8 mouse cellular contexts compared by ENCODE assay signal in genomic region chr6:140547203-140547944, GRCm38 (mm10).
A peak's percentile ranks its signal among the peaks of the same experiment; 100 is the strongest.
DNase-seq lines count a peak whose midpoint lies in the region; ATAC-seq lines count a peak whose summit lies in the region.

No protein-coding gene starts in this region.

- H3K4me2 ChIP-seq in heart, embryonic 13.5 days, result peak overlapping the region; percentile 60
- no peak overlapping the region for H3K4me2 ChIP-seq in embryonic facial prominence, embryonic 14.5 days (ENCODE audit: low read depth, low read length)
- no peak overlapping the region for H3K4me2 ChIP-seq in midbrain, embryonic 12.5 days (replicated peaks)

- WGBS in heart, embryonic 13.5 days, result 46% methylated on average over 11 of the region's 11 CpGs
- WGBS in embryonic facial prominence, embryonic 14.5 days, result 65% methylated on average over 11 of the region's 11 CpGs
- WGBS in midbrain, embryonic 12.5 days, result 80% methylated on average over 11 of the region's 11 CpGs

- peaks cover 51% of the 10 kb centered on the region for H3K36me3 ChIP-seq in heart, embryonic 13.5 days
- peaks cover 54% of the 10 kb centered on the region for H3K36me3 ChIP-seq in embryonic facial prominence, embryonic 14.5 days (ENCODE audit: control insufficient read depth, insufficient read depth, low read length)
- H3K36me3 ChIP-seq in midbrain, embryonic 12.5 days, result peaks cover 54% of the 10 kb centered on the region

- H3K4me1 ChIP-seq in heart, embryonic 13.5 days, result peaks cover 38% of the 10 kb centered on the region
- H3K4me1 ChIP-seq in embryonic facial prominence, embryonic 14.5 days (ENCODE audit: control insufficient read depth, insufficient read depth, low read length), result peaks cover 10% of the 10 kb centered on the region; the same call in 1 of the 2 replicates
- peaks cover 8% of the 10 kb centered on the region for H3K4me1 ChIP-seq in midbrain, embryonic 12.5 days

- no peak for DNase-seq in heart, adult 9 months (ENCODE audit: low spot score in 2 of 2)
- DNase-seq in NIH3T3 (ENCODE audit: low read depth) (peak; percentile 46), adipocyte (ENCODE audit: low spot score) (no peak)
- DNase-seq in embryonic facial prominence, embryonic 14.5 days (ENCODE audit: low spot score), result peak; percentile 39
- DNase-seq in frontal cortex, postnatal 14 days (ENCODE audit: low spot score in 2 of 2), result no peak
- DNase-seq in lung, postnatal 10 days, result no peak

- no peak overlapping the region for H3K9ac ChIP-seq in heart, embryonic 13.5 days
- H3K9ac ChIP-seq in embryonic facial prominence, embryonic 14.5 days (ENCODE audit: low read depth, low read length), result no peak overlapping the region
- H3K9ac ChIP-seq in midbrain, embryonic 12.5 days (replicated peaks), result no peak overlapping the region

- H3K27me3 ChIP-seq in heart, embryonic 13.5 days (replicated peaks), result no peaks in the 10 kb centered on the region
- H3K27me3 ChIP-seq in embryonic facial prominence, embryonic 14.5 days (replicated peaks; ENCODE audit: control insufficient read depth, insufficient read depth, low read length), result no peaks in the 10 kb centered on the region
- no peaks in the 10 kb centered on the region for H3K27me3 ChIP-seq in midbrain, embryonic 12.5 days

- H3K4me3 ChIP-seq in heart, embryonic 13.5 days, result peak overlapping the region; percentile 22; the same call in 1 of the 2 replicates
- H3K4me3 ChIP-seq in embryonic facial prominence, embryonic 14.5 days (ENCODE audit: low read depth, low read length), result no peak overlapping the region
- H3K4me3 ChIP-seq in midbrain, embryonic 12.5 days, result no peak overlapping the region

- peak overlapping the region; percentile 73 for H3K27ac ChIP-seq in heart, embryonic 13.5 days (replicated peaks)
- H3K27ac ChIP-seq in embryonic facial prominence, embryonic 14.5 days (replicated peaks; ENCODE audit: low read depth, low read length), result no peak overlapping the region; the same call in 1 of the 2 replicates
- H3K27ac ChIP-seq in midbrain, embryonic 12.5 days (replicated peaks), result no peak overlapping the region

- no peaks in the 10 kb centered on the region for H3K9me3 ChIP-seq in heart, embryonic 13.5 days
- no peaks in the 10 kb centered on the region for H3K9me3 ChIP-seq in embryonic facial prominence, embryonic 14.5 days (ENCODE audit: control insufficient read depth, low read length)
- no peaks in the 10 kb centered on the region for H3K9me3 ChIP-seq in midbrain, embryonic 12.5 days

- ATAC-seq in heart, embryonic 13.5 days (ENCODE audit: extremely low read depth, insufficient number of reproducible peaks, low FRiP score, low TSS enrichment), result no peak
- ATAC-seq in embryonic facial prominence, embryonic 14.5 days (ENCODE audit: low read depth), result no peak
- ATAC-seq in midbrain, embryonic 12.5 days (ENCODE audit: low FRiP score, low read depth), result peak; percentile 65; the same call in 1 of the 2 replicates

Comparison
In these comparisons a context has a peak if more than half of its experiments do, and no peak if none do; other contexts are left out.
1. DNase-seq: peak in NIH3T3 (single experiment) and embryonic facial prominence, embryonic 14.5 days (single experiment); none in heart, adult 9 months (0 of 2), frontal cortex, postnatal 14 days (0 of 2), lung, postnatal 10 days (single experiment) and adipocyte (single experiment).